Mouse (Mus musculus) stomach, postnatal 0 days (tissue): ENCODE measurements around the gene Arhgef28.

Experiments used
- CTCF ChIP-seq: IDR thresholded peaks from 2 replicates; pipeline ENCODE4 v1.5.1; 2016; ENCODE audit warnings: antibody characterized with exemption, low read depth, mild to moderate bottlenecking, moderate library complexity
- EP300 ChIP-seq: optimal IDR thresholded peaks from 2 replicates; pipeline ENCODE3; 2016; ENCODE audit warnings: antibody characterized with exemption

GRCm38 (mm10) chr13:98138786-98139185, 67.5 kb downstream of the Arhgef28 start:
- TF ChIP-seq CTCF, result no peak
- no peak for TF ChIP-seq EP300
